Mouse (Mus musculus) bone marrow macrophage, adult 2 months (primary cell): ENCODE data around the gene Rnf38. TPM values are rescaled to one million over a fixed set of nuclear protein-coding genes. Genes with fewer than 3 reads are reported as not detected.

Source experiments
- H3K27ac ChIP-seq: 2 replicates; pipeline ENCODE4 v1.5.1; 2012; ENCODE audit warnings: low read depth, low read length; ENCODE audit not compliant: insufficient read depth
- H3K4me1 ChIP-seq: 2 replicates; pipeline ENCODE4 v1.6.1; 2012; ENCODE audit warnings: low read length; ENCODE audit not compliant: control insufficient read depth, insufficient read depth
- H3K4me3 ChIP-seq: 2 replicates; pipeline ENCODE4 v1.5.1; 2012; ENCODE audit warnings: mild to moderate bottlenecking, low read length, moderate library complexity; ENCODE audit not compliant: insufficient read depth
- CTCF ChIP-seq: IDR thresholded peaks from 2 replicates; pipeline ENCODE4 v1.5.1; 2012; ENCODE audit warnings: low read depth, mild to moderate bottlenecking, low read length, moderate library complexity
- POLR2A ChIP-seq: IDR thresholded peaks from 2 replicates; pipeline ENCODE4 v1.6.1; 2012; ENCODE audit warnings: mild to moderate bottlenecking, low read depth, low read length, borderline replicate concordance
- polyA plus RNA-seq: library from polyadenylated mRNA; stranded (reverse); fragments of >200 nt; gene quantifications from 2 replicates; pipeline ENCODE4 v1.2.4, GENCODE M21; 2012; ENCODE audit not compliant: missing spikeins, insufficient read depth, insufficient read length

Gene Rnf38
- polyA plus RNA-seq, 1 experiment = 80.7 TPM

GRCm38 (mm10) chr4:44159839-44160238 is 73.8 kb downstream of the Rnf38 start:
- no peak overlapping the region for H3K27ac ChIP-seq
- H3K4me3 ChIP-seq = no peak overlapping the region
- no peak for TF ChIP-seq CTCF
- TF ChIP-seq POLR2A = no peak
- peaks cover 14% of the 10 kb centered on the region for H3K4me1 ChIP-seq

DNA sequence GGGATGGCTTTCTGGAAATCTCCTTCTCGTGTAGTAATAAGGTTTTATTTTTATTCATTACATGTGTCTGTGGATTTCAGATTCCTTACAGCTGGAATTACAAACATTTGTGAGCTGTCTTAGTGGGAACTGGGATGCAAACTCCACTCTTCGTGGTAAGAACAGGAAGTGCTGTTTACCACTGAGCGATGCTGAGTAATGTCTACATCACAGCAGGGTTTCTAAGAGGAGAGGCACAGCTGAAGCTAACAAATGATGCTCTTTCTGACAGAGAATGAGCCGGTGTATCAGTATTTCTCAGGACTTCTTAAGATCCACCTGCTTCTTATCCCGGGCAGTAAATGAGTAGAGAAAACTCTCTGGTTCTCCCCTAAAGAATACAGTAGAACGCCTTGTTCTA is 77.1 kb downstream of the Rnf38 start:
- TF ChIP-seq POLR2A (no peak), CTCF (no peak)
- H3K4me1 ChIP-seq = peaks cover 7% of the 10 kb centered on the region
- no peak overlapping the region for H3K4me3 ChIP-seq
- no peak overlapping the region for H3K27ac ChIP-seq

DNA sequence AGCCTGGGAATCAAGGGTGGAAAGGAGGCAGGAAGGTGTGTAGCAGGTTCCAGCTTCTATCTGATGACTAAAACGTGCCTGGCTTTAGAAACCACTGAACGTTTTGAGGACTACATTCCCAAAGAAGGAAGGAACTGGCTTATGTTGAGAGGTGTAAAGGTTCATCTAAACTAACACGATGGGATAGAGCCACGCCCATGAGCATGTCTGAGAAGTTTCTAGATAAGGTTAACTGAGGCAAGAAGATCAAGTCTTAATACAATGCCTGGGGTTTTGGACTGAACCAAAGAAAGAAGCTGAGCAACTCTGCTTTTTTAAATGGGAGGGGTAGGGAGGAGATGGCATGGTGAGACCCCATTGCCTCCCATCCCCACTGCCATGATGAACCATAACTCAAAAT is 78.7 kb downstream of the Rnf38 start:
- peaks cover 7% of the 10 kb centered on the region for H3K4me1 ChIP-seq
- no peak overlapping the region for H3K27ac ChIP-seq
- no peak overlapping the region for H3K4me3 ChIP-seq
- TF ChIP-seq CTCF = no peak
- TF ChIP-seq POLR2A = no peak

DNA sequence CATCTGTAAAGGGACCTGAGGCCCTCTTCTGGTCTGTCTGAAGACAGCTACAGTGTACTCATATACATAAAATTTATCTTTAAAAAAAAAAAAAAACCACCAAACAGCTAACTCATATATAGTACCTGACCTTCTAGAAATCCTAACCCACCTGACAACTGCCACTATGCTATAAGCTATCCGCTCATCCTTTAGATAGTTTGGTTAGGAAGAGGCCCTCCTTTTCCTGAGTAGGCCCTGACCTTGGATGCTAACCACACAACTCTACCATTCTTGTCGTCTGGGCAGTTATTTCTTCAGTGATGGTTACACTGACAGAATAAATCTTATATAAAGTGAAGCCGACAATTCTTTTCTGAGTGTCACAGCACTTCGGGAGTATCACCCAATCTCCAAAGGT is 80.7 kb downstream of the Rnf38 start:
- Histone ChIP-seq H3K4me1 (peaks cover 7% of the 10 kb centered on the region), H3K27ac (no peak overlapping the region), H3K4me3 (no peak overlapping the region)
- TF ChIP-seq POLR2A = no peak
- no peak for TF ChIP-seq CTCF

- Histone ChIP-seq H3K4me1 (no peaks in the 10 kb centered on the region), H3K4me3 (no peak overlapping the region), H3K27ac (no peak overlapping the region)
- no peak for TF ChIP-seq POLR2A
- TF ChIP-seq CTCF = no peak
Observed at GRCm38 (mm10) chr4:44126805-44127204, 106.8 kb downstream of the Rnf38 start.

- Histone ChIP-seq H3K4me3 (no peak overlapping the region), H3K27ac (no peak overlapping the region), H3K4me1 (no peaks in the 10 kb centered on the region)
- TF ChIP-seq CTCF = no peak
- TF ChIP-seq POLR2A = no peak
Observed at GRCm38 (mm10) chr4:44119410-44120201, 114.0 kb downstream of the Rnf38 start.

DNA sequence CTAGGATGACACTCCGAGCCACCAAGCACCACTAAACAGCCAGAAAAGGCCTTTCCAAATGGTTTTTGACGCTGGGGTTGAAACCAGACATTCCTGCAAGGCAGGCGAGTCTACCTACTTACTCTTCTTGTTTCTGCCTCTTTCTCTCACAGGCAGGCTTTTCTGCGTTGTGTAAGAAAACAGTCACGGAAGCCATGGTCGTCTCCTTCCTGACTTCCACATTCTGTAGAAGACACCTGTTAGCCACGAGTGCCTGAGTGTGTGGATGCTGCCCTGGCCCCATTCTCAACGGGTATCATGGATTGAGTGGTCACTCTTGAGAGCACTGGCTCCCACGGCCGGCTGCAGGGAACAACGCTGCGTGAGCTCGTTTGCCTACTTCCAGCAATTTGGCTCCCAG is 118.5 kb downstream of the Rnf38 start:
- Histone ChIP-seq H3K27ac (no peak overlapping the region), H3K4me3 (no peak overlapping the region), H3K4me1 (peaks cover 5% of the 10 kb centered on the region; the same call in 1 of the 2 replicates)
- TF ChIP-seq POLR2A = no peak
- TF ChIP-seq CTCF = no peak

DNA sequence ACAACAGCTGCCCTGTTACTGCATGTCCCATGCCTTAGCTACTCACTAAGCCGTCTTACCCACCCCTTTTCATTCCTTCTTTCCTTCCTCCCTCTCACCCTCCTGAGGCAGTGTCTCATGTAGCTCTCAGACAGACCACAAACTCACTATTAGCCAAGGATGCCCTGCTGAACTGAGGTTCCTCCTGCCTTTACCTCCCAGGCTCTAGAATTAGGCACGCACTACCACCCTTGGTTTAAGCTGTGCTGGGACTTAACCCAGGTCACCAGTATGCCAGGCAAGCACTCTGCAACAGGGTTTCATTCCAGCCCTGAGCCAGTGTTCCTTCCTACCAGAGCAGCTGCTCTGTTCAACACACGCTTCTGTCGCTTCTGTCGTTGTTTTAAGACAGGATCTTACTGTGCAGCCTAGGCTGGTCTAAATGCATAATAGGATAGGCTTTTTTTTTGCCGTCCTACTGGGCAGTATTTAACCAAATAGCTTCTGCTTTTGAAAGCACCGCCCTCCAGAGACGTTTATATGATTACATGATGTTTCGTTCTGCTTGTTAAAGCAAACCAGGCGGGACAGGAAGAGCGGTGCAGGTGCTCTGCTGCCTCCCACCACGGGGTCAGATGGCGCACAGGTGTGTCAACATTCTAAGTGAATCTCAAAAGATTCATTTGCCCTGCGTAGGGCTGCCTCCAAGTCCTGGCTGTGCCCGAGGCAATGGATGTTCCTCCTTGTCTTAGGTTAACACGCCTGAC is 120.0 kb downstream of the Rnf38 start:
- H3K27ac ChIP-seq = no peak overlapping the region
- TF ChIP-seq CTCF = no peak
- TF ChIP-seq POLR2A = no peak
- peak overlapping the region; percentile 62 for H3K4me3 ChIP-seq
- peaks cover 5% of the 10 kb centered on the region; the same call in 1 of the 2 replicates for H3K4me1 ChIP-seq

DNA sequence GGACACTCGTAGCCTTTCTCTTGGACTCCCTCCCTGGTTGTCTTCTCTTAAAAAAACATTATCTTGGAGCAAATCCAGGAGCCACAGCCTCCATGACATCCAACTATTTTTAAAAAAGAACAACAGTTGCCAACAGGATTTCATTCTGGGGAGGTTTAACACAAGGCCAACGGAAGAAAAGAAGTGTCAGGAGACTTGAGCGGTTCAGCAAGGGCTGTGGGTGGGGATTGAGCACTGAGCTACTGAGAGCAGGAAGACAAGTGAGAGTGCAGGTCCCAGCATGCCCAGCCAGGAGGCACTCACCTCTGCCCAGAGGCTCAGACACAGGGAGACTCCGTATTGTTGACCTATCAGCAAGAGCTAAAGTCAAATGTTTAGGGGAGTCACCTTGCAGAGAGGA is 120.8 kb downstream of the Rnf38 start:
- no peak overlapping the region for H3K27ac ChIP-seq
- TF ChIP-seq CTCF (no peak), POLR2A (no peak)
- no peak overlapping the region for H3K4me3 ChIP-seq
- peaks cover 5% of the 10 kb centered on the region; the same call in 1 of the 2 replicates for H3K4me1 ChIP-seq

GRCm38 (mm10) chr4:44110771-44111170 is 122.8 kb downstream of the Rnf38 start:
- Histone ChIP-seq H3K27ac (no peak overlapping the region), H3K4me1 (peaks cover 7% of the 10 kb centered on the region; the same call in 1 of the 2 replicates)
- TF ChIP-seq POLR2A (no peak), CTCF (no peak)

More at GRCm38 (mm10) chr4:44110771-44111170, 122.8 kb downstream of the Rnf38 start:
- no peak overlapping the region for H3K4me3 ChIP-seq
